Mouse (Mus musculus): Measurements from ENCODE around the gene Hmg20a. TPM values are rescaled to one million over a fixed set of nuclear protein-coding genes. Genes with fewer than 3 reads are reported as not detected.

Hmg20a gene
- total and polyA plus RNA-seq, 2 experiments from 2014 or later: 30.1 to 34.3 TPM

- Histone ChIP-seq H3K9ac (replicated peaks; ENCODE audit: low read depth, low read length) (no peak overlapping the region), H3K27ac (ENCODE audit: low read depth) (no peak overlapping the region), H3K4me3 (ENCODE audit: low read depth, low read length) (no peak overlapping the region), H3K4me1 (ENCODE audit: control insufficient read depth, insufficient read depth) (peaks cover 23% of the 10 kb centered on the region), H3K4me2 (ENCODE audit: low read depth, low read length) (no peak overlapping the region), H3K9me3 (replicated peaks; ENCODE audit: control insufficient read depth, low read length) (no peaks in the 10 kb centered on the region), H3K36me3 (replicated peaks; ENCODE audit: control insufficient read depth, insufficient read depth, low read length) (no peaks in the 10 kb centered on the region), H3K27me3 (ENCODE audit: control insufficient read depth, insufficient read depth, low read length) (no peaks in the 10 kb centered on the region)
- DNase-seq (ENCODE audit: low spot score) (no peak), ATAC-seq (ENCODE audit: insufficient read depth, low read depth) (no peak)
- 68% methylated on average over 3 of the region's 3 CpGs for WGBS
- TF ChIP-seq EP300 (IDR thresholded peaks at IDR 0.05; ENCODE audit: low read depth): no peak
- TF ChIP-seq CTCF (IDR thresholded peaks at IDR 0.05; ENCODE audit: low read depth): no peak
Measured at GRCm38 (mm10) chr9:56392857-56393256, 25.6 kb upstream of the Hmg20a start.

GRCm38 (mm10) chr9:56396306-56396705 is 22.1 kb upstream of the Hmg20a start:
- no peak overlapping the region for H3K4me2 ChIP-seq (ENCODE audit: low read depth, low read length)
- DNase-seq (ENCODE audit: low spot score) (no peak), ATAC-seq (ENCODE audit: insufficient read depth, low read depth) (no peak)
- no peaks in the 10 kb centered on the region for H3K27me3 ChIP-seq (ENCODE audit: control insufficient read depth, insufficient read depth, low read length)
- TF ChIP-seq CTCF (IDR thresholded peaks at IDR 0.05; ENCODE audit: low read depth) (no peak), EP300 (IDR thresholded peaks at IDR 0.05; ENCODE audit: low read depth) (no peak)
- 13% methylated on average over 1 of the region's 1 CpGs for WGBS
- no peak overlapping the region for H3K4me3 ChIP-seq (ENCODE audit: low read depth, low read length)
- H3K36me3 ChIP-seq (replicated peaks; ENCODE audit: control insufficient read depth, insufficient read depth, low read length): no peaks in the 10 kb centered on the region
- peaks cover 34% of the 10 kb centered on the region for H3K4me1 ChIP-seq (ENCODE audit: control insufficient read depth, insufficient read depth)
- no peaks in the 10 kb centered on the region for H3K9me3 ChIP-seq (replicated peaks; ENCODE audit: control insufficient read depth, low read length)
- peak overlapping the region; percentile 34; the same call in 1 of the 2 replicates for H3K27ac ChIP-seq (ENCODE audit: low read depth)
- no peak overlapping the region for H3K9ac ChIP-seq (replicated peaks; ENCODE audit: low read depth, low read length)

GRCm38 (mm10) chr9:56404619-56405018 is 13.8 kb upstream of the Hmg20a start:
- ATAC-seq (ENCODE audit: insufficient read depth, low read depth) (0 out of 2 replicates have a peak, but pooled peaks have one; percentile 41), DNase-seq (ENCODE audit: low spot score) (no peak)
- Histone ChIP-seq H3K9me3 (replicated peaks; ENCODE audit: control insufficient read depth, low read length) (no peaks in the 10 kb centered on the region), H3K27ac (ENCODE audit: low read depth) (peak overlapping the region; percentile 61), H3K4me2 (ENCODE audit: low read depth, low read length) (no peak overlapping the region), H3K4me3 (ENCODE audit: low read depth, low read length) (no peak overlapping the region), H3K4me1 (ENCODE audit: control insufficient read depth, insufficient read depth) (peaks cover 24% of the 10 kb centered on the region), H3K36me3 (replicated peaks; ENCODE audit: control insufficient read depth, insufficient read depth, low read length) (0 out of 2 replicates have a peak, but pooled peaks cover 3% of the 10 kb centered on the region), H3K27me3 (ENCODE audit: control insufficient read depth, insufficient read depth, low read length) (no peaks in the 10 kb centered on the region), H3K9ac (replicated peaks; ENCODE audit: low read depth, low read length) (no peak overlapping the region)
- WGBS: 21% methylated on average over 4 of the region's 4 CpGs
- TF ChIP-seq CTCF (IDR thresholded peaks at IDR 0.05; ENCODE audit: low read depth) (no peak), EP300 (IDR thresholded peaks at IDR 0.05; ENCODE audit: low read depth) (no peak)

- Histone ChIP-seq H3K36me3 (replicated peaks; ENCODE audit: control insufficient read depth, insufficient read depth, low read length) (no peaks in the 10 kb centered on the region; the same call in 1 of the 2 replicates), H3K4me2 (ENCODE audit: low read depth, low read length) (no peak overlapping the region), H3K4me1 (ENCODE audit: control insufficient read depth, insufficient read depth) (peaks cover 19% of the 10 kb centered on the region), H3K27ac (ENCODE audit: low read depth) (no peak overlapping the region), H3K9ac (replicated peaks; ENCODE audit: low read depth, low read length) (no peak overlapping the region), H3K27me3 (ENCODE audit: control insufficient read depth, insufficient read depth, low read length) (no peaks in the 10 kb centered on the region), H3K9me3 (replicated peaks; ENCODE audit: control insufficient read depth, low read length) (no peaks in the 10 kb centered on the region), H3K4me3 (ENCODE audit: low read depth, low read length) (no peak overlapping the region)
- ATAC-seq (ENCODE audit: insufficient read depth, low read depth): no peak
- no peak for DNase-seq (ENCODE audit: low spot score)
- TF ChIP-seq EP300 (IDR thresholded peaks at IDR 0.05; ENCODE audit: low read depth): no peak
- TF ChIP-seq CTCF (IDR thresholded peaks at IDR 0.05; ENCODE audit: low read depth): no peak
- 81% methylated on average over 2 of the region's 2 CpGs for WGBS
Measured at GRCm38 (mm10) chr9:56409928-56410327, 8.5 kb upstream of the Hmg20a start.

GRCm38 (mm10) chr9:56412716-56413115 is 5.7 kb upstream of the Hmg20a start:
- DNase-seq (ENCODE audit: low spot score): no peak
- Histone ChIP-seq H3K9me3 (replicated peaks; ENCODE audit: control insufficient read depth, low read length) (no peaks in the 10 kb centered on the region), H3K27ac (ENCODE audit: low read depth) (peak overlapping the region; percentile 6; the same call in 1 of the 2 replicates), H3K4me3 (ENCODE audit: low read depth, low read length) (no peak overlapping the region), H3K9ac (replicated peaks; ENCODE audit: low read depth, low read length) (no peak overlapping the region), H3K4me1 (ENCODE audit: control insufficient read depth, insufficient read depth) (peaks cover 29% of the 10 kb centered on the region), H3K36me3 (replicated peaks; ENCODE audit: control insufficient read depth, insufficient read depth, low read length) (no peaks in the 10 kb centered on the region; the same call in 1 of the 2 replicates), H3K4me2 (ENCODE audit: low read depth, low read length) (no peak overlapping the region), H3K27me3 (ENCODE audit: control insufficient read depth, insufficient read depth, low read length) (no peaks in the 10 kb centered on the region)
- no peak for ATAC-seq (ENCODE audit: insufficient read depth, low read depth)
- 65% methylated on average over 1 of the region's 1 CpGs for WGBS
- TF ChIP-seq EP300 (IDR thresholded peaks at IDR 0.05; ENCODE audit: low read depth) (no peak), CTCF (IDR thresholded peaks at IDR 0.05; ENCODE audit: low read depth) (no peak)

GRCm38 (mm10) chr9:56414322-56414721 is 4.1 kb upstream of the Hmg20a start:
- Histone ChIP-seq H3K27me3 (ENCODE audit: control insufficient read depth, insufficient read depth, low read length) (no peaks in the 10 kb centered on the region), H3K9ac (replicated peaks; ENCODE audit: low read depth, low read length) (no peak overlapping the region), H3K4me3 (ENCODE audit: low read depth, low read length) (no peak overlapping the region), H3K9me3 (replicated peaks; ENCODE audit: control insufficient read depth, low read length) (no peaks in the 10 kb centered on the region), H3K27ac (ENCODE audit: low read depth) (no peak overlapping the region), H3K4me1 (ENCODE audit: control insufficient read depth, insufficient read depth) (peaks cover 29% of the 10 kb centered on the region), H3K4me2 (ENCODE audit: low read depth, low read length) (no peak overlapping the region), H3K36me3 (replicated peaks; ENCODE audit: control insufficient read depth, insufficient read depth, low read length) (no peaks in the 10 kb centered on the region; the same call in 1 of the 2 replicates)
- DNase-seq (ENCODE audit: low spot score) (no peak), ATAC-seq (ENCODE audit: insufficient read depth, low read depth) (no peak)
- no peak for TF ChIP-seq CTCF (IDR thresholded peaks at IDR 0.05; ENCODE audit: low read depth)
- no peak for TF ChIP-seq EP300 (IDR thresholded peaks at IDR 0.05; ENCODE audit: low read depth)
